Mouse (Mus musculus): ENCODE data around the gene Errfi1. TPM values are rescaled to one million over a fixed set of nuclear protein-coding genes. Genes with fewer than 3 reads are reported as not detected.
A peak's percentile ranks its signal among the peaks of the same experiment; 100 is the strongest.
"Not testable (repeated sequence)": the region's sequence is repeated elsewhere in the genome, so short reads cannot be mapped to it uniquely, and the experiment has no call there.

Errfi1 gene
- polyA plus RNA-seq, 1 experiment from 2014 or later = 12.8 TPM

DNA sequence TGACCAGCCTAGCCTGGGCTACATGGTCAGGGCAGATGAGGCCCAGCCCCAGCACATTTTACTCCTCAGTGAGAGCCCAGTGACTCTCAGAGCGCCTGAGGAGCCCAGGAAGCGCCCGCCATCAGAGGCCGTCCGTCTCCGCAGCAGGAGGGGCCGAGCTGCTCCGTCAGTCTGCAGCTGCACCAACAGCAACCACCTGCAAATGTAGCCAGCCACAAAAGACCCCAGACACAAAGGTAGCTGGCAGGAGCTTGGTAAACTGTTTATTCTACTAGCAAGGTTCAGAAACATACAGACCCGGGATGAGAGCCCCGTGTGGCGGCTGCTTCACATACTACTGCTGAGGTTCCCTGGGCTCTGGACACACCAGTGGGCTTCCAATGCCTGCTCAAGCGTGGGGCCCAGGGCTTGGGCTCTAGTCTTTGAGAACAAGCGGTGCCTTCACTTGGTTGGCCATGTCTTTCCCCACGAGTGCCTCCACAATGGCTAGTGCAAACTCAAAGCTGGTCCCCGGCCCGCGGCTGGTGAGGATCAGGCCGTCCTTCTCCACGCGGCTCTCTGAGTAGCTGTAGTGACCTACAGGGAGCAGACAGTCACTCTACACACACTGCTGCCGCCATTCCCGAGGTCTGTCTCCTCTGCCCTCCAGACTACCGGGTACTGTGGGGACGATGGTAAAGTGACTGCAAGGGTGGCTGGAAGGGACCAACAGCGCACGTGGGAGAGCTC, 43.3 kb downstream of the Errfi1 start:
- 90% methylated on average over 26 of the region's 26 CpGs for WGBS
- no peak overlapping the region for H3K4me2 ChIP-seq (ENCODE audit: low read depth, low read length)
- ATAC-seq (replicated peaks; ENCODE audit: extremely low read depth, insufficient read depth, low FRiP score) = no peak
- peaks cover 26% of the 10 kb centered on the region for H3K36me3 ChIP-seq (ENCODE audit: control insufficient read depth, insufficient read depth)
- H3K9me3 ChIP-seq (replicated peaks; ENCODE audit: control insufficient read depth, low read length) = no peaks in the 10 kb centered on the region
- H3K4me1 ChIP-seq (ENCODE audit: control insufficient read depth, insufficient read depth, low read length) = no peaks in the 10 kb centered on the region
- H3K27me3 ChIP-seq (ENCODE audit: control insufficient read depth, insufficient read depth, low read length) = no peaks in the 10 kb centered on the region
- no peak overlapping the region for H3K4me3 ChIP-seq (ENCODE audit: low read length)
- no peak overlapping the region for H3K9ac ChIP-seq (ENCODE audit: low read length)
- 0 out of 2 replicates have a peak overlapping the region, but pooled peaks have one; percentile 30 for H3K27ac ChIP-seq (ENCODE audit: low read length)

DNA sequence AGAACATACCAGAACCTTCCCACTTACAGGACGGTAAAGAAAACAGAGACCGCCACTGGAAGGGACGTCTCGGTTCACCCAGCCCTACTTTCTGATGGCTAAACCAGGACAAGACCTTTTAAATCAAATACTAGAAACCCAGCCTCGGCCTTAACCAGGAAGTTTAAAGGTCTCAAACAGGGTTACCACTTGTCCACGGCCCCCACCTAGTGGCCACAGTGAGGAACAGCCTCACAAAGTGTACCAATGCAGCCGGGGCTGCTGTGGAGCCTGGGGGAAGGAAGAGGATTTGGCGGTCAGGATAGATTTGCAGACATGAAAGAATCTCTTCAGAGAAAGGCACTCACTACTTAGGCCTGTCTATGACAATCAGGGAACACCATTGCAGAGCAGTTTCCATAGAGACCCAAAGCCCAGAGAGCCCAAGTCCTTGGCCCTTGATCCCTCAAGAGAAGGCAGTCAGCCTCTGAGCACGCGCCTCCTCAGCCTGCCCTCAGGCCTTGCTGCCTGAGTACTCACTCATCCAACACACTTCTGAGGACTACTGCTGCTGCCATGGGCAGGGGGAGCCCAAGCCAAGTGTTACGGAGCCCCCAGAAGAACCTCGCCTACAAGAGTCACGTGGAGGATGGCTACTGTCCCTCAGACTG, 45.1 kb downstream of the Errfi1 start:
- WGBS = 54% methylated on average over 13 of the region's 13 CpGs
- Histone ChIP-seq H3K27ac (ENCODE audit: low read length) (no peak overlapping the region), H3K27me3 (ENCODE audit: control insufficient read depth, insufficient read depth, low read length) (no peaks in the 10 kb centered on the region), H3K4me3 (ENCODE audit: low read length) (no peak overlapping the region), H3K9me3 (replicated peaks; ENCODE audit: control insufficient read depth, low read length) (no peaks in the 10 kb centered on the region), H3K36me3 (ENCODE audit: control insufficient read depth, insufficient read depth) (peaks cover 31% of the 10 kb centered on the region), H3K9ac (ENCODE audit: low read length) (no peak overlapping the region), H3K4me2 (ENCODE audit: low read depth, low read length) (no peak overlapping the region), H3K4me1 (ENCODE audit: control insufficient read depth, insufficient read depth, low read length) (no peaks in the 10 kb centered on the region)
- no peak; the same call in 1 of the 2 replicates for ATAC-seq (replicated peaks; ENCODE audit: extremely low read depth, insufficient read depth, low FRiP score)

DNA sequence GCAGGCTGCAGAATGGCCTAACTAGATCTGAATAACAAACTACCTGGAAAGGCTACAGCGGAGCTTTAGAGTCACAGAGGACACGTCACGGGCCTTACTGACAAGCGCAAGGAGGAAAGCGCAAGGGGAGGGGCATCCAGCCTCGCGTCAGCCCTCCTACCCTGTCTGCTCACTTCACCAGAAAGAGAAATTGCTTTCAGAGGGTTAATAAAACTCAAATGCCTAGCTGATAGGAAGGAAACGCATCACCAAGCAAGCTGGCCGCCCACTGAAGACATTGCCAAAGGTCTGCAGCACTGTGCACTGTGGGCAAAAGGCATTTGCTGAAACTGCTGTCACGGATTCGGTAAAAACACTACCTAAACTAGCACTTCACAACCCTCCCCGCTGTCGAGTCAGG, 46.8 kb downstream of the Errfi1 start:
- H3K4me2 ChIP-seq (ENCODE audit: low read depth, low read length) = no peak overlapping the region
- H3K4me1 ChIP-seq (ENCODE audit: control insufficient read depth, insufficient read depth, low read length) = no peaks in the 10 kb centered on the region
- WGBS = 93% methylated on average over 13 of the region's 13 CpGs
- H3K27me3 ChIP-seq (ENCODE audit: control insufficient read depth, insufficient read depth, low read length) = no peaks in the 10 kb centered on the region
- H3K4me3 ChIP-seq (ENCODE audit: low read length) = no peak overlapping the region
- H3K27ac ChIP-seq (ENCODE audit: low read length) = no peak overlapping the region
- H3K36me3 ChIP-seq (ENCODE audit: control insufficient read depth, insufficient read depth) = peaks cover 38% of the 10 kb centered on the region
- H3K9me3 ChIP-seq (replicated peaks; ENCODE audit: control insufficient read depth, low read length) = no peaks in the 10 kb centered on the region
- no peak overlapping the region for H3K9ac ChIP-seq (ENCODE audit: low read length)
- no peak for ATAC-seq (replicated peaks; ENCODE audit: extremely low read depth, insufficient read depth, low FRiP score)

GRCm38 (mm10) chr4:150901651-150902050, 47.9 kb downstream of the Errfi1 start:
- 49% methylated on average over 9 of the region's 9 CpGs for WGBS
- no peak overlapping the region for H3K4me2 ChIP-seq (ENCODE audit: low read depth, low read length)
- H3K9me3 ChIP-seq (replicated peaks; ENCODE audit: control insufficient read depth, low read length) = no peaks in the 10 kb centered on the region
- H3K36me3 ChIP-seq (ENCODE audit: control insufficient read depth, insufficient read depth) = peaks cover 35% of the 10 kb centered on the region
- no peaks in the 10 kb centered on the region for H3K4me1 ChIP-seq (ENCODE audit: control insufficient read depth, insufficient read depth, low read length)
- H3K27me3 ChIP-seq (ENCODE audit: control insufficient read depth, insufficient read depth, low read length) = no peaks in the 10 kb centered on the region
- peak overlapping the region; percentile 38; the same call in 1 of the 2 replicates for H3K27ac ChIP-seq (ENCODE audit: low read length)
- 0 out of 2 replicates have a peak overlapping the region, but pooled peaks have one; percentile 22 for H3K9ac ChIP-seq (ENCODE audit: low read length)
- peak; percentile 18; the same call in 1 of the 2 replicates for ATAC-seq (replicated peaks; ENCODE audit: extremely low read depth, insufficient read depth, low FRiP score)
- H3K4me3 ChIP-seq (ENCODE audit: low read length) = no peak overlapping the region

DNA sequence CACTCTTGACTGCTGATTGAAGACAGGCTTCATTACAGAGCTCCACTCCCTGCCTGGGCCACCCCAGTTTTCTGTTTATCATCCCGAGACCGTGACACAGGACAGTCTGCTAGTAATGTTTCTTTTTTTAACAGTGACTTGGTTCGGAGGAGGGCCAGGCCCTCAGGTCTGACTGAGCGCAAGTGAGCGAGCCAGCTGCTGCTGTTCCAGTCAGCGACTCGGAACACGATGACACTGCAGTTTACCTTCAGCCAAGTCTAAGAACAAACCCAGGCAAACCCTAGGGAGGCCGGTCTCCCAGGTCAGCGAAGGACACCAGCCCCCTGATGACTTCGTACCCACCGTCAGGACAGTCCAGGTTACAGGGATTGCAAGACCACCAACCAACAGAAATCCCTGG, 48.3 kb downstream of the Errfi1 start:
- Histone ChIP-seq H3K27ac (ENCODE audit: low read length) (peak overlapping the region; percentile 38; the same call in 1 of the 2 replicates), H3K9me3 (replicated peaks; ENCODE audit: control insufficient read depth, low read length) (no peaks in the 10 kb centered on the region), H3K9ac (ENCODE audit: low read length) (0 out of 2 replicates have a peak overlapping the region, but pooled peaks have one; percentile 22), H3K4me3 (ENCODE audit: low read length) (no peak overlapping the region), H3K27me3 (ENCODE audit: control insufficient read depth, insufficient read depth, low read length) (no peaks in the 10 kb centered on the region), H3K36me3 (ENCODE audit: control insufficient read depth, insufficient read depth) (peaks cover 33% of the 10 kb centered on the region), H3K4me2 (ENCODE audit: low read depth, low read length) (no peak overlapping the region), H3K4me1 (ENCODE audit: control insufficient read depth, insufficient read depth, low read length) (no peaks in the 10 kb centered on the region)
- 66% methylated on average over 12 of the region's 12 CpGs for WGBS
- peak; percentile 9; the same call in 1 of the 2 replicates for ATAC-seq (replicated peaks; ENCODE audit: extremely low read depth, insufficient read depth, low FRiP score)

DNA sequence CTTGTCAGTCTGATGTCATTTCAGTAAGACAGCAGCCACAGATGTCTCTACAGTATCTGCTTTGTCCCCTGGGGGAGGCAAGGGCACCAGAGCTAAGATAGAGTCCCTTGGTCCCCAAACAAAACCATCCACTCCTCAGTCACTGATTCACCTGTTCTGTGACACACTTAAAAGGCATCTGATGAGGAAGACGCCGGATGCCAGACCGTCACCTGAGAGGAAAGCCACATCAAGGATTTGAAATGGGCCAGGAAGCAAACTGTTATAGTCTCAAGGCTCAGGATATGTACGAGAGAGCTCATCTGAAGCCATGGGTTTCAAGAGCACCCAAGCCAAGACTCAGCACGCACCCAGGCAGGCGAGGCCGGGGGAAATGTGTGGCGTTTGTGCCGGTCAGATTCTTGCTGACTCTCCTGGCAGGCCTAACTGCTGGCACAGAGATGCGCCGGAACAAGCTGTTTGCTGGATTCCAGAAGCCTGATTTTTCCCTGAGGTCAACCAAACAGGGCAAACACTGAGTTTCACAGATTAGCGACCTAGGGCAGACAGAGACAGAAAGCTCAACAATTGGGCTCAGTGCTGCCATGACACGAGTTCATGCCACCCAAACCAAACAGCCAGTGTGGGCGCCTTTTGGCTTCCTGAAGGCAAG, 49.5 kb downstream of the Errfi1 start:
- Histone ChIP-seq H3K27ac (ENCODE audit: low read length) (no peak overlapping the region), H3K27me3 (ENCODE audit: control insufficient read depth, insufficient read depth, low read length) (no peaks in the 10 kb centered on the region), H3K4me1 (ENCODE audit: control insufficient read depth, insufficient read depth, low read length) (no peaks in the 10 kb centered on the region; the same call in 1 of the 2 replicates), H3K9me3 (replicated peaks; ENCODE audit: control insufficient read depth, low read length) (no peaks in the 10 kb centered on the region), H3K36me3 (ENCODE audit: control insufficient read depth, insufficient read depth) (peaks cover 32% of the 10 kb centered on the region), H3K4me3 (ENCODE audit: low read length) (no peak overlapping the region), H3K4me2 (ENCODE audit: low read depth, low read length) (no peak overlapping the region), H3K9ac (ENCODE audit: low read length) (no peak overlapping the region)
- WGBS = 89% methylated on average over 14 of the region's 14 CpGs
- ATAC-seq (replicated peaks; ENCODE audit: extremely low read depth, insufficient read depth, low FRiP score) = no peak

DNA sequence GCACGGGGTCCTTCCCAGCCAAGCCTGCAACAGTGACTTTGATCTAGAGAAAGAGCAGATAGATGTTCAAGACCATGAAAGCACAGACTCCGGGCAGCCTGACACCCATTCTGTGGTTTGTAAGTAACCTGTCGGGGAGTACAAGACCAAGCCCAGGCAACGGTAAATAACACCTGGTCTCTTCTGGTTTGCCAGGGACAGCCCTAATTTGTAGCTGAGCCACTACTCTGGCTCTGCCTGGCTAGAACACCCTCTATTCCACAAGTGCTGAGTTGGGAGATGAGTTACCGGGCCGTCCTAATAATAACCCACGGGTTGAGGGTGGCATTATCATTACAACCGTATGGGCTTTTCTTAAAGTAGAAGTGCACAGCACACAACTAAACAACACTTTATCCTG, 53.4 kb downstream of the Errfi1 start:
- H3K9ac ChIP-seq (ENCODE audit: low read length) = no peak overlapping the region
- H3K27me3 ChIP-seq (ENCODE audit: control insufficient read depth, insufficient read depth, low read length) = no peaks in the 10 kb centered on the region
- H3K27ac ChIP-seq (ENCODE audit: low read length) = no peak overlapping the region
- no peaks in the 10 kb centered on the region for H3K9me3 ChIP-seq (replicated peaks; ENCODE audit: control insufficient read depth, low read length)
- no peak overlapping the region for H3K4me3 ChIP-seq (ENCODE audit: low read length)
- WGBS = 84% methylated on average over 8 of the region's 8 CpGs
- H3K36me3 ChIP-seq (ENCODE audit: control insufficient read depth, insufficient read depth) = peaks cover 14% of the 10 kb centered on the region
- ATAC-seq (replicated peaks; ENCODE audit: extremely low read depth, insufficient read depth, low FRiP score) = no peak
- no peak overlapping the region for H3K4me2 ChIP-seq (ENCODE audit: low read depth, low read length)
- peaks cover 8% of the 10 kb centered on the region for H3K4me1 ChIP-seq (ENCODE audit: control insufficient read depth, insufficient read depth, low read length)

DNA sequence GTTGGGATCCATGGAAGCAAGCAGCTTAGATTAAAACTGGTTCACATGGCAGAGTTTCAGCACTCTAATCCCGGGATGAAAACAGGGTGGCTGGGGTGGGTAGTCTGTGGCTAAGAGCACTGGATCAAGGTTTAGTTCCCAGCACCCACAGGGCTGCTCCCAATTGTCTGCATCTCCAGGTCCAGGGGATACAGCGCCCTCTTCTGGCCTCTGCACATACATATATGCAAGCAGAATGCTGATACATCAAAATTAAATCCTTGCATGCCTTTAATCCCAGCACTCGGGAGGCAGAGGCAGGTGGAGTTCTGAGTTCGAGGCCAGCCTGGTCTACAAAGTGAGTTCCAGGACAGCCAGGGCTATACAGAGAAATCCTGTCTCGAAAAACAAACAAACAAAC, 54.8 kb downstream of the Errfi1 start:
- H3K4me3 ChIP-seq (ENCODE audit: low read length); H3K9ac ChIP-seq (ENCODE audit: low read length); H3K27ac ChIP-seq (ENCODE audit: low read length); H3K27me3 ChIP-seq (ENCODE audit: control insufficient read depth, insufficient read depth, low read length); ATAC-seq (replicated peaks; ENCODE audit: extremely low read depth, insufficient read depth, low FRiP score); H3K9me3 ChIP-seq (replicated peaks; ENCODE audit: control insufficient read depth, low read length): not testable (repeated sequence)
- H3K36me3 ChIP-seq (ENCODE audit: control insufficient read depth, insufficient read depth) = peaks cover 11% of the 10 kb centered on the region
- 74% methylated on average over 5 of the region's 5 CpGs for WGBS
- H3K4me2 ChIP-seq (ENCODE audit: low read depth, low read length) = peak overlapping the region; percentile 75
- H3K4me1 ChIP-seq (ENCODE audit: control insufficient read depth, insufficient read depth, low read length) = peaks cover 12% of the 10 kb centered on the region
